Mouse (Mus musculus): ENCODE results near the gene Ano10. TPM values are rescaled to one million over a fixed set of nuclear protein-coding genes. Genes with fewer than 3 reads are reported as not detected.

Gene Ano10
- total RNA-seq, 2 experiments from 2014 or later = 12.9 to 19.4 TPM

- ATAC-seq (replicated peaks; ENCODE audit: poor library complexity, severe bottlenecking) = no peak
These were observed 79.1 kb downstream of the Ano10 start for GRCm38 (mm10) chr9:122215118-122215517.

- no peak for ATAC-seq (replicated peaks; ENCODE audit: poor library complexity, severe bottlenecking)
These were observed 85.9 kb downstream of the Ano10 start for GRCm38 (mm10) chr9:122208311-122208710.

- no peak for ATAC-seq (replicated peaks; ENCODE audit: poor library complexity, severe bottlenecking)
These were observed 88.6 kb downstream of the Ano10 start for GRCm38 (mm10) chr9:122205543-122206200.

- ATAC-seq (replicated peaks; ENCODE audit: poor library complexity, severe bottlenecking) = peak; percentile 50; the same call in 1 of the 2 replicates
These were observed 89.7 kb downstream of the Ano10 start for GRCm38 (mm10) chr9:122204508-122204907.

DNA sequence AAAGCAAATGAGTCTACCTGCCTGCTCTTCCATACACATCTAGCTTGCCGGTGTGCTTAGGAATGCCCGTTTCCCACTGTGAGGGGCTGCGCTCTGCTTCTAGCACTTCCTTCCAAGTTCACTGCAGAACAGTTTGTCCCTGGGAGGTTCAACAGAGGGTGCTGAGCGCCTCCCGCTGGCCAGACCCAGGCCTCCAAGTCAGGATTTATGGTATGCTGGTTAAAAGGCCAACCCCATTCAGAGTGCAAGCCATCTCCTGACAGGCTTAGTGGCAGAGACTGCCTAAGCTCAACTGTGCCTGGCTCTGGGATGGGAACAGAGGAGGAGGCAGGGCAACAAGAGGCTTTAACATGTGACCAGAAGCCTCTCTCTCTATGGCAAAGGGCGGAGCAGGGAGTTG is 95.0 kb downstream of the Ano10 start:
- ATAC-seq (replicated peaks; ENCODE audit: poor library complexity, severe bottlenecking) = peak; percentile 40; the same call in 1 of the 2 replicates

DNA sequence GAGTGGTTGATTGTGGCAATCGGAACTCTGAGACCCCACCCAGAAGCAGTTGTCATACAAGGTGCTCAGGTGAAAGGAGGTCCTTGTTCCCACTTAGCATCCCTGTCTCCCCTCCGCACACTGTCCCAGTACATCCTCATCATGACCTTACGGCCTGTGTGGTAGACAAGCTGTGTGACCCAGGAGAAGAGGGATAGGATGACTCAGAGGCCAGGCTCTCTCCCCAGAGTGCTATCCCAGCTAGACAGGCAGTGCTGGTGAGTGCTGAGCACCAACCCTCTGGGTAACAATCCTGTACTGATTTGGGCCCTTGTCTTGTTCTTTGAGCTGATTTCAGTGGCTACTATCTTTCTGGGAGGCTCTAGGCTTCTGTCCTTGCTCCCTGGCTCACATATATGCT is 95.6 kb downstream of the Ano10 start:
- ATAC-seq (replicated peaks; ENCODE audit: poor library complexity, severe bottlenecking) = no peak

DNA sequence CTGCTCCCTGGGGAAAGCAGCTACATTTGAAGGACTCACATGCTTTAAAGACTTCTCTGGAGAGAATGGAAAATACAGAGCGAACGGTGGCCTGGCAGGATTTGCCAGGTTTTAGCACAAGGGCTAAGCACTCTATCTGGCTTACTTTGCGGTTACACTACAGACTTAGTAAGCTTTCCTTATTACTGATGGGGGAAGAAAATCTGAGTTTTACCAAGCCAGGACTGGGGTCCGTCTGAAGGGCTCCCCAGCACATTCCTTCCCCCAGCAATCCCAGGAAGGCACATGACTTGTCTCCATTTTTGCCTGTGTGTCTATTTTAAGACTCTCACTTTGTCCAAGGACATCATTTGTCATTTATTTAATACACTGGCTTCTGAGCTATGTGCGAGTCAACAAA is 97.2 kb downstream of the Ano10 start:
- no peak for ATAC-seq (replicated peaks; ENCODE audit: poor library complexity, severe bottlenecking)

- no peak for ATAC-seq (replicated peaks; ENCODE audit: poor library complexity, severe bottlenecking)
These were observed 99.1 kb downstream of the Ano10 start for GRCm38 (mm10) chr9:122195042-122195682.

GRCm38 (mm10) chr9:122193823-122194222 is 100.4 kb downstream of the Ano10 start:
- no peak for ATAC-seq (replicated peaks; ENCODE audit: poor library complexity, severe bottlenecking)

GRCm38 (mm10) chr9:122193361-122193760 is 100.9 kb downstream of the Ano10 start:
- no peak for ATAC-seq (replicated peaks; ENCODE audit: poor library complexity, severe bottlenecking)

- peak; percentile 87 for ATAC-seq (replicated peaks; ENCODE audit: poor library complexity, severe bottlenecking)
These were observed 105.5 kb downstream of the Ano10 start for GRCm38 (mm10) chr9:122188724-122189123.

DNA sequence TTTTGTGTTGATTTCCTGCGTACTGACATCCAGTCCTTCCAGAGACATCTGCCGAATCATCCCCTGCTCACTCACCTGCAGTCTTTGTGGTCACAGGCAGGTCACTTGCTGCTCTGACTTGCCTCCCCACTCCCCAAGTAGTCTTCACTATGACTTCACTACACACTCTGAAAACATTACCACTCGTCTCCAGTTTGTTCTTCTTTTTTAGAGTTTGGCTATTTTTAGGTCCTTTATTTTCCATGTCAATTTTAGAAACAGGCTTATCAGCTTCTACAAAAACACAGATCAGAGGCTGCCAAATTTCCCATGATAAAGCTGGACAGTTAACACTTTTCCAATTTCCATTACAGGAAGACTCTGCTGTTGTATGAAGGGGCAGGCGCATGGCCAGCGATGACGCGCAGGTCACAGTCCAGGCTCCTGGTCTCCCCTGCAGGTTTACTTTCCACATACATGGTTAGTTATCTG is 106.7 kb downstream of the Ano10 start:
- ATAC-seq (replicated peaks; ENCODE audit: poor library complexity, severe bottlenecking) = no peak

DNA sequence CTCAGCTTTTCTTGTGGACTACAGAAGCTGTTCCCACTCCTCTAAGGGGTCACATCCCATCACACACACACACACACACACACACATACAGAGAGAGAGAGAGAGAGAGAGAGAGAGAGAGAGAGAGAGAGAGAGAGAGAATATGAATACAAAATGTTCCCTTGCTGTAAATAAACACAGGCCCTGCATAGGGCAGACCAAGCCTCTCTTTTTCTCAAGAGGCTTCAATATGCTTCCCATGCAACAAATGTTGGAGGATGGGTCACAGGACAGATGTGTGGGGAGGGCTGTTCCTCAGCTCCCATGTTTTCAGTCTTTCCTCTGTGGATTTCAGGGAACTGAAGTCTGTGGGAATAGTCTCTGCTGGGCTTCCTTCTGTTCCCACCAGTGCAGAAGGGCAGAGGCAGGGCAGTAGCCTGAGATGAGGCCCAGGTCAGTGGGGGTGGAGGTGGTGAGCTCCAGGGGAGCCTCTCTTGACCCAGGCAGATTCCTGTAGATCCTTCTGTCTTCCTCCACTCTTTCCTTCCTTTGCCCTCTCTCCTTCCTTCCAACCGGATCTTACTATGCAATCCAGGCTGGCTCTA is 107.5 kb downstream of the Ano10 start:
- no peak for ATAC-seq (replicated peaks; ENCODE audit: poor library complexity, severe bottlenecking)

GRCm38 (mm10) chr9:122185953-122186352 is 108.3 kb downstream of the Ano10 start:
- ATAC-seq (replicated peaks; ENCODE audit: poor library complexity, severe bottlenecking) = no peak

- peak; percentile 52; the same call in 1 of the 2 replicates for ATAC-seq (replicated peaks; ENCODE audit: poor library complexity, severe bottlenecking)
These were observed 109.2 kb downstream of the Ano10 start for GRCm38 (mm10) chr9:122185061-122185460.

DNA sequence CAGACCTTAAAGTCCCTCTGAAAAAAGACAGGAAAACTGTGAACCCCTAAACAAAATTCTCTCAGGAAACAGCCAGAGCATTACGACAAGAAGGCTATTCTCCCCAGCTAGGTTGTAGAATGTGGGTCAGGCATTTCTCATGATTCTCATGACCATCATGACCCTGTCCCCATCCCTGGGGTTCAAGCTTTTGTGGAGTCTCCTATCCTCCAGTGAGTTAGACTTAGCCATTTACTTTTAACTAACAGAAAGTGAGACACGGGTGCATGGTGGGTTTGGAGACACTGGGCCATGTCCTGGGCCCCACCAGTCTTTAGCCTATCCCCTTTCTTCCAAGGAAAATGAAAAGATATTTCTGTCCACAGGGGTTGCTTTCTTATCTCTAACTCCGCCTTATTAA is 109.9 kb downstream of the Ano10 start:
- no peak for ATAC-seq (replicated peaks; ENCODE audit: poor library complexity, severe bottlenecking)

- ATAC-seq (replicated peaks; ENCODE audit: poor library complexity, severe bottlenecking) = no peak
These were observed 111.1 kb downstream of the Ano10 start for GRCm38 (mm10) chr9:122183074-122183473.

GRCm38 (mm10) chr9:122180105-122180504 is 114.1 kb downstream of the Ano10 start:
- ATAC-seq (replicated peaks; ENCODE audit: poor library complexity, severe bottlenecking) = peak; percentile 28; the same call in 1 of the 2 replicates

GRCm38 (mm10) chr9:122178427-122178826 is 115.8 kb downstream of the Ano10 start:
- ATAC-seq (replicated peaks; ENCODE audit: poor library complexity, severe bottlenecking) = no peak

- no peak for ATAC-seq (replicated peaks; ENCODE audit: poor library complexity, severe bottlenecking)
These were observed 116.7 kb downstream of the Ano10 start for GRCm38 (mm10) chr9:122177256-122178220.

All from granulocyte monocyte progenitor cell, adult 5-6 weeks (primary cell).